Mouse (Mus musculus): Measurements from ENCODE around the gene Zfp12. TPM values are rescaled to one million over a fixed set of nuclear protein-coding genes. Genes with fewer than 3 reads are reported as not detected.

Gene Zfp12
- polyA plus RNA-seq (2012; ENCODE audit: low replicate concordance), result 4.7 and 5.5 TPM in 2 replicates

GRCm38 (mm10) chr5:143235028-143235693 lies at the start of gene Zfp12:
Gene Zfp12 (plus strand): TSS chr5:143235163.

DNA sequence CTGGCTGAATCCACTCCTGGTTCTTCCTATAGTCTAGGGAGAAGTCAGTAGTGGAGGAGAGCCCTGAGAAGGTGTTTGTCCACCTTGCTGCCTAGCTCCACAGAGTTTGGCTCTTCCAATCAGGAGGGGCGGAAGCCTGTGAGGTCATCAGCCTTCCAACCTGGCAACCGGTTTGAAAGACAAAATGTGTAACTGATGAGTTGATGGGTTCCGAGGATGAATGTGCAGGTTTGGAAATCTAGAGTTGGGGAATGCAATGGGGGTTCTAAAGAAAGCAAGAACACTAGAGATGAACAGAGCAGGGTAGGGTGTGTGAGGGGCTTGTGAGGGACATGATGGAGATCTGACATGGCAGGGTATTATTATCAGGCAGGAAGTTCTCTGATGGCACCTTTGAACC lies 8.2 kb upstream of the Zfp12 start, which contains the start of gene Spdye4a:
Spdye4a (minus strand) TSS at position 101 of the 400 bp plus-strand sequence.

GRCm38 (mm10) chr5:143269363-143270150 lies 34.6 kb downstream of the Zfp12 start, which contains the start of gene Zfp316:
Gene Zfp316 (minus strand): TSS chr5:143270022.

DNA sequence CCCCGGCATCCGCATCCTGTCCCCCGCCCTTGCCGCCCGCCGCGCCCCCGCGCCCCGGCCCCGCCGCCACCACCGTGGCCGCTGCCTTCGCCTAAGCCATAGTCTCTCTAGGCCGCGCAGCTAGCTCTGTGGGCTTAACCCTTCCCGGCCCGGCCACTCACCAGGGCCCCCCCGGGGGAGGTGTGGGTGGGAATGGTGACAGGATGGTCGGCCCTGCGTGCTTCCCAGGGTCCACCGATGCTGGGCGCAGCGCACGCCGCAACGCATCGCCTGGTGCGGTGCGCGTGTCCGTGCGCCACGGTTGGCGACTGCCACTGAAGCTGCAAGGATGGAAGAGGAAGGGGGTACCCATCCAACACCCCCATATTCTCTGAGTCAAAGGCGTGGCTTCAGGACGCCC lies 58.4 kb downstream of the Zfp12 start, which contains the start of gene Zfp853:
Zfp853 (minus strand) TSS at position 220 of the 400 bp plus-strand sequence.

Other genes starting within 250 kb of the Zfp12 start
- 32.8 and 34.2 TPM in 2 replicates for gene Rnf216, start 122.2 kb upstream of the Zfp12 start, polyA plus RNA-seq (2012; ENCODE audit: low replicate concordance)
- not detected in 2 replicates for gene Olfr718-ps1, start 87.6 kb upstream of the Zfp12 start, polyA plus RNA-seq (2012; ENCODE audit: low replicate concordance)
- 2.1 and 2.4 TPM in 2 replicates for gene Rbak, start 54.4 kb upstream of the Zfp12 start, polyA plus RNA-seq (2012; ENCODE audit: low replicate concordance)
- gene Spdye4b, start 54.1 kb upstream of the Zfp12 start, polyA plus RNA-seq (2012; ENCODE audit: low replicate concordance), result not detected in 2 replicates
- gene Spdye4a, start 8.3 kb upstream of the Zfp12 start, polyA plus RNA-seq (2012; ENCODE audit: low replicate concordance), result not detected in 2 replicates
- 7.1 and 13.7 TPM in 2 replicates for gene Zfp316, start 34.9 kb downstream of the Zfp12 start, polyA plus RNA-seq (2012; ENCODE audit: low replicate concordance)
- 0.11 TPM in 1 of 2 replicates, not detected in the other for gene Zfp853, start 58.5 kb downstream of the Zfp12 start, polyA plus RNA-seq (2012; ENCODE audit: low replicate concordance)
- 58.1 and 79.3 TPM in 2 replicates for gene E130309D02Rik, start 80.2 kb downstream of the Zfp12 start, polyA plus RNA-seq (2012; ENCODE audit: low replicate concordance)
- gene Zdhhc4, start 94.1 kb downstream of the Zfp12 start, polyA plus RNA-seq (2012; ENCODE audit: low replicate concordance), result 29.8 and 78.4 TPM in 2 replicates
- not detected in 2 replicates for gene Grid2ip, start 122.2 kb downstream of the Zfp12 start, polyA plus RNA-seq (2012; ENCODE audit: low replicate concordance)
- gene Kdelr2, start 168.7 kb downstream of the Zfp12 start, polyA plus RNA-seq (2012; ENCODE audit: low replicate concordance), result 30.7 and 37.1 TPM in 2 replicates
- gene Daglb, start 229.4 kb downstream of the Zfp12 start, polyA plus RNA-seq (2012; ENCODE audit: low replicate concordance), result 5.8 and 9.1 TPM in 2 replicates